Mouse (Mus musculus) MEL-GATA-1-ER (cell line): ENCODE data around the gene Fjx1.

ENCODE experiments used
- DNase-seq: peaks from one replicate; pipeline ENCODE4 v3.0.0-alpha.2; 2012; ENCODE audit warnings: low read depth; ENCODE audit errors: extremely low read depth

Fjx1 gene

DNA sequence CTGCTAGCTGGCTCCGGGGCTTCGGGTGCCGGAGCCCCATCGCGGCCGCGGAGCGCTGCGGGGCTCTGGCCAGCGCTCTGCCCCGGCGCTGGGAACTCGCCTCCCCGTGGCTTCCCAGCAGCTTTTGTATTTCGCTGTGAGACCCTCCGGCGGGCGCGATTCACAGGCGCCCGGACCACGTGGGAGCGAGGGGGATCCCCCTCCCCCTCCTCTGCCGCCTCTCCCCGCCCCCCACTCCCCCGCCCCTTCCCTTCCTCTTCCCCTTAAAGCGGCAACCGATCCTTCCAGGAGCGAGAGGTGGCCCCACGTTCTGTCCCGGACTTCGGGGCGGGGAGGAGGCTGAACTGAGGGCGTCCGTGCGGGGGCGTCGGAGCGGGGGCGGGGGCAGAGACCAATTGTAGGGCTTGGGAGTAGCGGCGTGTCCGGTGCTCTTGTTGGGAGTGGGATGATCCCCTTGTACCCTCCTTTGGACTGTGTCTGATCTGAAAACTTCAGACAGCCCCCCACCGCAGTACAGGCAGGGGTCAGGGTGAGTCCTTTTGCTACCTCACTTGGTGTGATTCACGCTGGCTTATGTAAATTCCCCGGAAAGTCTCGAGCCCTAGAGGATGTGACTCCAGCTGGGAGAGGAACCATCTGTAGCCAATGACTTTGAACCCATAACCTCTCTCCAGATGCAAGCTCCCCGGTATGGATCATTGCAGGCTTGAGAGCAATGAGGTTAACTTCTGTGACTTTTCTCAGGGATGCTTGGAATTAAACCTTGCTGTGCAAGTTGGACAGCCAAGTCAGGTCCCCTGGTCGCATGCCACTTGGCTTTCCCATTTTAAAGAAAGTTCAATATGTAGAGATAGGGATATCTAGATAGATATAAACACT is at the start of gene Fjx1:
Fjx1 (minus strand) TSS at position 829 of the 879 bp plus-strand sequence.
- no peak for DNase-seq

DNA sequence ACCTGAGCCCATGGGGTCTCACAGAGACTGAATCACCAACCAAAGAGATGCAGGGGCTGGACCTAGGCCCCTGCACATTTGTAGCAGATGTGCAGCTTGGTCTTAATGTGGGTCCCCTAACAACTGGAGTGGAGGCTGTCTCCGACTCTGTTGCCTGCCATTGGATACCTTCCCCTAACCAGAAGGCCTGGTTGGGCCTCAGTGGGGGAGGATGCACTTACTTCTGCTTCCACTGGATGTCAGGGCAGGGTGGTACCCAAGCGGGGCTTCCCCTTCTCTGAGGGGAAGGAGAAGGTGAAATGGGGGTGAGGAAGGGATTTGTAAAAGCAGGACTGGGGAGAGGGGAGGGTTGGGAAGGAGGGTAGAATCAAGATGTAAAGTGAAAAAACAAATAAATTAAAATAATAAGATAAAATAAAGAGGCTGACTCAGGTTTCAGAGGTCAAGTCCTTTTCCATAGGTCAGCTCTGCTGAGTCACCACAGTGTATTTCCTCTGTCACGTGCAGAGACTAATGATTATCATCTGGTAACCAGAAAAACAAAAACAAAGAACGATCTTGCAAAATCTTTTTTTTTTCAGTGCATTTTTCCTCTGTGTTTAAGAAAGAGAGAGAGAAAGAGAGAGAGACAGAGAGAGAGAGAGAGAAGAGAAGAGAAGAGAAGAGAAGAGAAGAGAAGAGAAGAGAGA is 47.8 kb upstream of the Fjx1 start:
- DNase-seq = no peak

DNA sequence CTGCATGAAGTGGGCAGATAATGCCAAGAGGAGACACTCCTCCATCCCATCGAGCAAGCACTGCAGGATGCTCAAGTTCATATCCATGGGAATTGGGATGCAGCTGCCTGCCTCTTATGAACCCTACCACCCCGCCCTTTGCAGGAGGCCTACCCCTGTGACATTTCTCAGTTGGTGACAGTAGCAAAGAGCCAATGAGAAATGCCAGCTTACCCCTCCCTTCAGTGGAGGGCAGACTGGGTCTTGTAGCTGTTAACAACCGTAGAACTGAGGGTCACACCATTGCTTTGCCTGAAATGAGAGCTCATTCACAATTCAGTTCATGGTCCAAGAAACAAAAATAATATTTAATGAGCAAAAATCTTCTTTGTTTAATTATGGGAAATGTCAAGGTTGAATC is 28.4 kb upstream of the Fjx1 start:
- DNase-seq = no peak

DNA sequence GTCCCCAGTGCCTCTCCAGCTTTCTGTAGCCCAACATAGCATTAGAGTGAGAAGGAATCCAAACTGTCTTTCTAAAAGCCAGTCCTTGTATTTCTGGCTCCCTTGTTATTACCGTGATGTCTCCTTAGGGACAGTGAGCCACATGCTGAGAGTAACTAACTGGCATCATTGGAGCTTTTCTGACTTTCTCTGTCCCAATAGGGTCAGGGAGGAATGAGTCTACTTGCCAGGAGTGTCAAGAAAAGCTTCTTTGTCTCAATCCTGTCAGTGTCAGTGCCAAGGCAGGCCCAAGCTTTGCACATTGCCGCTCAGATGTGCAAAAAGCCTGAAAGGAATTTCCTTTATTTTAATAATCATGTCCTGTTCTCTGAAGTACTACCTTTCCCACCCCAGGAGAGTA is 23.8 kb upstream of the Fjx1 start:
- no peak for DNase-seq

DNA sequence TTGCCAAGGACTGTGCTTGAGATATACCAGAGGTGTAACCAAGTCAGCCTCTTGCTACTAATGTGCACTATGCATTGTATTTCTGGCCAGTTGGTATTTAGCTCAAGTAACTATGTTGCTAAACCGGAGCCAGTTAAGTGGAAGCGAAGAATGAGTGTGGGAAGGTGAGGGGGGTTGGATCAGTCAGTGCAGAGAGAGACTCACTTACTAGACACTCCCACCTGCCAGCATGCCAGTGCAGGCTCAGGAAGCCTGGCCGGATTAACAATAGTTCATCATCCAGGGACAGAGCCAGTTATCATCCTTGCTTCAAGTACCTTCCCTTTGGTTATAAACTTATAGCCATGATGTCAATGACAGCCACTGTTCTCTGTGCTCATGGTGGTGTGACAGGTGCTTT is 16.3 kb upstream of the Fjx1 start:
- no peak for DNase-seq

DNA sequence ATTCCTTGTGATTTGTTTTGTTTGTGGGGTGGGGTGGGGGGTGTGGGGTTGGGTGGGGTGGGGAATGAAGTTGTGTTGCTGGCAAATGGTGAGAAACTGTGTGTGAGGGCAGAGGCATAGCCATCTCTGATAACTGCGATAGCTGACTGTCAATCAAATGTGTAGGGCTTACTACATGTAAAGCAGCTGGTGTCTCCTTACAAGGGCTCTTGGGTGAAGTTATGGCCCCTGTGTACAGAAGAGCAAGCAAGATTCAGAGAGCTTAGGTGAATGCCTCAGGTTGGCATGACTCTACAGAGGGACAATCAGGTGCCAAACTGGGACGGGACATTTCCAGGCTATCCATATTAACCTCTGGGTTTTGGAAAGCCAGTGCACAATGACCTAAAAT is 12.0 kb upstream of the Fjx1 start:
- no peak for DNase-seq

DNA sequence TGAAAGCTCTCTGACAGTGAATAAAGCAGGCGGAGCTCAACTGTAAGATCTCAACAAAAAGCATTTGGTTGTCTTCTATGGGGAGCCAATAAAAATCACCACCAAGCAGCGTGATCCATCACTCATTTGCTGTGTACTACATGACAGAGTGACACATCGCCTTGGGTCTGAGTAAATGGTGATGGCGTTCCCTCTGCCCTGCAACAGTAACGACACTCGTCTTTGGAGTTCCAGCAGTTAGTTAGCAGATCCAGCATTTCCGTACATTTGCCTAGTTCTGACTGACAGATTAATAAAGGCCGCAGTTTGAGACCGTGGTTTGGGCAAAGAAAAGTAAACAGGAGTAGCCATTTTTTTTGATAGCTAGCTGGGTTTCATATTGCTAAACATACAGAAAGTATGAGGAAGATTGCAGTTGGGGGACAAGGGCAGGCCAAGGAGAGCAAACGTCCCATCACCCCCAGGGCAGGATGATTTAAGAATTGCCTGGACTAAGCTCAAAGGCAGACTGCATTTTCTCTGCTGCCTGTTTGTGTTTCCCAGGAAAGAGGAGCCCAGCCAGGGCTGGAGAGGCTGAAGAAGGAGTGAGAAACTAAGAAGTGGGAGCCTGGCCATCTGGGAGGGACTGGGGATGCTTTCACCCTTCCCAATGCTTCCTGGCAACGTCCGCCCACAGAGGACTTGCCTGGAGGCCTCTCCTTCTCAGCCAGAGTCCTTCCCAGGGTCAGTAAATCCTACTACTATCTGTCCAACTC is 11.5 kb upstream of the Fjx1 start:
- no peak for DNase-seq

DNA sequence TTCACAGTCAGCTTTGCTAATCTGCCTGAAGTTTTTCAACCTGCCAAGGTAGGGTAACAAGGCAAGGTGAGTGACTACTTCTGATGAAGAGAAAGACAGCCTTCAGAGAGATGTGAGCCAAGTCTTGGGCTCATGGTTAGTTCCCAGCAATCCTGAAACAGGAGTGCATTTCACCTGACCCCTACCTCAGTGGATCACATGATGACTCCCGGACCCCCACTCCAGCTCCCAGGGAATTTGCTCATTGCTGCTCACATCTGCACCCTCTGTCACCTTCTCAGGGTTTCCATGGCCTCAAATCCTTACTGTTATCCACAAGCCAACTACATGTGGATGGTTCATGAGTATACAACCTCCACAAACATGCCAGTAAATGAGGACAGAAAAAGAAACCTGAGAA is 9.2 kb upstream of the Fjx1 start:
- no peak for DNase-seq

DNA sequence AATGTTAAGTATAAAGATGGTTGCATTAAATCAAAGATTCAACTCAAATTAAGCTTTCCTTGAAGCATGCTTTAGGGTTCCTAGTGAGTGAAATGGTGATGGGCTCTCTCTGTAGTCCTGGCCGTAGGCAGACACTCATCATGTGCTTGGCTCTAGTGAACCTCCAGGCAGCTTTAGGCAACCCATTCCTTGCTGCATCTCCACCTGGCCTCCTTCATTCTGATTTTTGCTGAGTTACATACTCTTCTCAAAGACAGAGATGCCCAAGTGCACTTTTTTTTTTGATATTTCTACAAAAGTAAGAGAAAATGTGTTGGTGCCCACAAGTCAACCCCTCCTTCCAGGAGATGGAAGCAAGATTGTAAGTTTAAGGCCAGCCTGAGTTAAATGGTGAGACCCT is 2.8 kb upstream of the Fjx1 start:
- DNase-seq = no peak

DNA sequence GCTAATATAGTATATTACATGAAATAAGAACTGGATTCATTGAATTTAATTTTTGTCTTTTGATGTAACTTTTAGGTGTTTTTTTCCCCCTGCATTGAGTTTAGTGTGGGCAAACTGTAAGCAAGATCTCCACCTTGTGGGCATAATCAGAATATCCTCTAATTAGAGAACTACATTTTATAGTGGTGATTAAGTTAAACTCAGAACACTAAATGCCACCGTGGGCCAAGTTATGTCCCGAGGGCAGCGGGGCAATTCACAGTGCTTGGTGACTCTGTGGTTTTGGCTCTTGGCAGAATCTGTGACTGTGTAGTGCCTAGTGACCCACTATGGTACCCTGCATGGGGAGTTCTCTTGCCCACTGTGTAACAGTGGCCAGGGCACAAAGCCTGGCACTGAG is 1.1 kb upstream of the Fjx1 start:
- peak; percentile 15 for DNase-seq

DNA sequence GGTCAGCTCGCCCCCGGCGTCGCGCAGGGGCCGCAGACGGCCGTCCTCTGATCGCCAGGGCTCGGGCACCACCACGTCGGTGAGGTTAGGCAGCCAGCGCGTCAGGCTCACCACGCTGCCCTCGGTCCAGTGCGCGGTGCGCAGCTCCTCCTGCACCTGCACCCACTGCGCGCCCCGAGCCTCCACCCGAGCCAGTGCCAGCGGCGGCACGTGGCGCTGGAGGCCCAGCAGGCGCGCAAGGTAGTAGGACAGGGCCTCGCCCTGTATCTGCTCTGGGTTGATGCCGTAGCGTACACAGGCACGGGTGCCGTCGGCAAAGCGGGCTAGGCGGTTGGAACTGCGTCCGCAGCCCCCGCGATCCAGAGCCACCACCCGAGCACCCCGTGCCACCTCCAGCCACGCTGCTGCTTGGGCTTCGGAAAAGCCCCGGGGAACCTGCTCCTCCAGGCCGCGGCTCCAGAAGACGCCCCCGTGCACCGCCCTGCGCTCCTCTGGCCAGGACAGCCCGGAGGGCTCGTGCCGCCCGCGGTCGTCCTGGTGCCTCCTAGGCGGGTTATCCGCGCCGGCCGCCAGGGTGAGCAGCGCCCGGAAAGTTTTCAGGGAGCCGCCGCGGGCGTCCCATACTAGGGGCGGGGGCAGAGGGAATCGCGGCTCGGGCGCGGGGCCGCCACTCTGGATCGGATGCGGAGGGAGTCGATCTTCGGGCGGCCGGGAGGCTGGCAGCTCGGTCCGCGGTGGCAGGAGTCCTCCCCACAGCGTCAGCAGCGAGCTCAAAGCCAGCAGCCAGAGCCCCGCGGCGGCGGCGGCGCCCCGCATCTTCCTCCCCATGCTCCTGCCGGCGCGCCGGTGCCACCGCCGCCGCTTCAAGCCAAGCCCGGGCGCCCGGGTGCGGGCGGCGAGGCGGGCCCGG is 1.3 kb downstream of the Fjx1 start:
- no peak for DNase-seq

DNA sequence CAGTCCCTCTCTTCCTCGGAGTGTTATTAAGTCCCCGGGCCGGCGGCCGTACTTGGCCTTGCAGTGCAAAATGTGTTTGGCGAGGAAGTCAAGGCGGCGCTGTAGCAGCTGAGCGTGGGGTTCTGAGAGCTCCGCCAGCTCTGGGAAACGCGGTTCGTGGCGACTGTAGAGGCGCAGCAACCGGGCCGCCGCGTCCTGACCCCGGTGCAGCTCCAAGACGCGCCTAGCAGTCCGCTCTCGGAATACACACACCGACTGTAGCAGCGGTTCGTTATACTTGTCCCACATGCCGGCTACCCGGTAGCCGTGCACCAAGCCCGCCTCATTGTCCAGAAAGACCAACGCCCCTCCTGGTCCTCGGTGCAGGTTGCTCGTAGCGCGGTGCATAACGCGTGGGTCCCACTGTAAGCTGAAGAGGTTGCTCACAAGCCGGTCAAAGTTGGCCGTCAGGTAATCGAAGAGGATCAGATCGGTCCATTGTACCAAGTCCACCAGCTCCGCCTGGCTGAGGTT is 2.0 kb downstream of the Fjx1 start:
- DNase-seq = no peak

DNA sequence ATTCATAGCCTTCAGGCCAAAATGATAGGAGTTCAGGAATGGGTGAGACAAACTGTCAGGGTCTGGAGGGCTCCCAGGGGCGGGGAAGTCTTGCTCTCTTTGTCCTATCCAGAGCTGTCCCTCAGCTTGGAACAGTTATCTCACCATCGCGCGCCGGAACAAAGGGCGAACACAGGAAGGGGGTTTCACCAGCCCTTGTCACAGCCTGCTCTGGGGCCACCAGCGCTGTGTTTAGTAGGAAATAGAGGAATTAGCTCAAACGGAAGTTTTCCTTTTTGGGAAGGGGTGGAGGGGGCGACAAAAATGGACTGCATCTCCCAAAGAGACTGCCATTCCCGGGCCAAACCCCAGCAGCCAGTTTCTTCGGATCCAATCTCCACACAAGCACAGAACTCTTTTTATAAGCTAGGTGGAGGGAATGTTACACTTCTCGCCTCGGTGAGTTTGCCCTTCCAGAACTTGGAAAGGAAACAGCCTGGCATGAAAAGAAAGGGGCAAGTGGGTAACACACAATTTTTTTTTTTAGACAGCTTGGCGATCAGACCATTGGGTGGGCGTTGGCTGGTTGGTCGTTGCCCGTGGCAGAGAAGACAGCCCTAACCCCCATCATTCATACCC is 2.6 kb downstream of the Fjx1 start:
- DNase-seq = no peak

DNA sequence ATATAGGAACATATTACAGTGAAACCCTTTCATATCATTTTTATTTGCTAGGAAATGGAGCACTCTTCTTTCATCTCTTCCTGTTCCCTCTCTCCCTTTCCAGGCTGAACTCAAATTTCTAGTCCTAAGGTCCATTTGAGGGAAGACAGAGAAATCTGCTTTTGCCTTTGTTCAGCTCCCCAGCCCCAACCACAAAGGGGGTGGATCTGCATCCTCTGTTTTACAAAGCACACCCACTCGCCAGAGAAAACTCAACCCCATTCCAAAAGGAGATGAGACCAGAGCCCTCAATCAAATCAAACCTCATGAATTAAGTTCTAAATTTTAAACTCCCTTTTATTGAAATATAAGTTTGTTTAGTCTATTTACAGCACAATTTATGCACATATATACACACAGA is 3.2 kb downstream of the Fjx1 start:
- DNase-seq = no peak

DNA sequence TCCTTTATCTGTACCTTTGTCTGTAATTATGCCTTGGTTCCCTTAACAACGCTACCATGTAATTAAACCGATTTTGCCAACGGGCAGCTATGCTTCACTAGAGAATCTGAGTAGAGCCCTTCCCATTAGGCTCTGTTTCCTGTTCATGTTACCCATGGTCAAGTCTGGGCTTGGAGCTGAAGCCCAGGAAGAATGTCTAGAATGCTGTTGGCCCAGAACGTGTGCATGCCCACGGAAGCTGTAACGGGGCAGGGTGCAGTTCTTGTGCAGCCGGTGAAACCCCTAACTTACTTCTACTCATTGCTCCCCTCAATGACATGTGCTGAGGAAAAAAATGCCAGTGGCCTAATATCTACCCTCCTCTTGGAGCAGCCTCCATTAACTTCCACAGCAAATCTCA is 4.5 kb downstream of the Fjx1 start:
- no peak for DNase-seq

DNA sequence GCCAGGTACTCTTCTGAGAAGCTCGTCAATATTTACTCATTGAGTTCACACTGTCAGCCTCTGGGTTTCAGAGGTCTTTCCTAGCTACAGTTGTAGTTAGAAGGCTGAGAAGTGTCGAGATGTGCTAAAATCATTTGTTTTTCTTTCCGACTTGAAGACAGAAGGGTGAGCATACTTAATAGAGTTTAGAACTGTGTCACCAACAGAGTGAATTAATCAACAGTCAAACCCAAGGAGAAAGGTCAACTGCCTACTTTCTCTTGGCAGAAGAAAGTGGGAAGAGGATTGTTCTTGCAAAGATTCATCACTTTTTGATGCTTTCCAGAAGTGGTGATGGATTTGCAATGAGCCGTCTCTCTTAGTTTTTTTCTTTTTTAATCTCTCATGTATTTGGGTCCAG is 5.4 kb downstream of the Fjx1 start:
- DNase-seq = no peak

DNA sequence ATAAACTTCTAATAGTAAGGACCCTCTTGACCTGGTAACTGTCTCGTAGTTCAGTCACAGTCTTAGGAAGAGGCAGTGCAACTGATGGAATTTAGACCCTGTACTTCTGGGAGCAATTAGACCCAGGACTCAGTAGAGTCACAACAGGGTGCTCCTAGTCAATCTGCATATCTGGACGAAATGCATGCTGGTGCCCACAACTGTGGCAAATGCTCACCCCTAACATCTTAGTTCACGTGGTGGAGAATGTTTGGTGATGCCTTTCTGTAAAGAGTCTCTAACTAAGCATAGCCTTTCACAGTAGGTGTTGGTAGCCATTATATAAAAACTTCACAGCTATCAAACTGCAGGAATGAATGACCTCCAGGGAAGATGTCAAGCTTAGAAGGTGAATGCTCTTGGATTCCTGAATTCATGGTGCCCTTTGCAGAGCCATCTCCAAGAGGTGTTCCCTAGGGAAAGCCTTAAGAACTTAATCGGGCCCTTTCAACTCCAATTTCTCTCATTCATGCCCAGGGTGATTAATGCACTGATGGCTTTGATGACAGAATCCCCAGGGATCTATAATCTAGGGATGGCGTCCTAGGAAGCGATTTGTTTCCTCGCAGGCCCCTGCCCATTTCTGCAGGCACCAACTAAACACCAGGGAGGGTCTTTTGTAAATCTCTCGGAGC is 14.8 kb downstream of the Fjx1 start:
- DNase-seq = no peak

DNA sequence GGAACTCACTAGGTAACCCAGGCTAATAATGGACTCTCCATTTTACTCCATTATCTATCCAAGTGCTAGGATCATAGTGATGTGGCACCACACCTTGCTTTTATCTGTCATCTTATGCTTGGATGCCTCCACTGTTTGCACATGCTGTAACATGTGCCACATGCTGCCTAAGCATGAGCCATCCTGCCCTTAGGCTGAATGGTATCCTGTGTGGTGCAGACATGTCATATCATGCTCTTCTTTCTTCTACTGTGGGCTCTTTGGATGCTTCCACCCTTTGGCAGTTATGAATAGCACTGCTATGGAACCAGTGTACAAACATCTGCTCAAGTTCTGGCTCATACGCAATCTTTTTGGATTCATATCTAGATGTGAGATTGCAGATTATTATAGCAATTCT is 18.4 kb downstream of the Fjx1 start:
- no peak for DNase-seq

DNA sequence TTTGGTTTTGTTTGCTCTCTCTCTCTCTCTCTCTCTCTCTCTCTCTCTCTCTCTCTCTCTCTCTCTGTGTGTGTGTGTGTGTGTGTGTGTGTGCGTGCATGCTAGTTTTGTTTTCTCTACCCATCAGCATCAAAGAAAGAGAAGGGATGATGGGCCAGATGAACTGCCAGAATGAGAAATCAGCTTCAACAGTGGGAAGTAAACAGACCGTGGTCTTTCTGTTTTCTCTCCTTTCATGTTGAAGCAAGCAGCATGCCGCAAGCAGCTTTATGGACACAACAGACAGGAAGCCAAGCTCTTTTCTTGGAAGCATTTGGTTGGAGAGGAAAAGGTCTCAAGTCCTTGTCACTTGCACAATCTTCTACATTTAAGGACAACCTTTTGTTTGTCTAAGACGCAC is 21.2 kb downstream of the Fjx1 start:
- DNase-seq = no peak

DNA sequence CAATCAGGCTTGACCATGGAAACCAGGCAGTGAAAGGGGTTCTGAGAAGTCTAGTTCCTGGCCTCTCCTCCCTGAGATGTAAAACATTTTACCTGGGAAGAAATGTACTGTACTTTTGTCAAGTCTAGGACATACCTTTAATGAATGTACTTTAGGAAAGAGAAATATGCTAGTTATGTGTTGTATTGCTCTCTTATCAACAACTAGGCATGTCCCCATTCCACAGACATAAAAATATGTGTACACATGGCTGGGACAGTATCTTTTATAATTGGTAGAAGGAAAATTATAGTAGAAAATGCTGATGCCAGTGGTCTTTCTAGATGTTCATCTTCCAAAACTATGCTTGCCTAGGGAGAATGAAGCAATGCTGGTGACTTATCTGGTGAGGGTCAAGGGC is 24.3 kb downstream of the Fjx1 start:
- DNase-seq = no peak
